Mouse (Mus musculus): ENCODE results near the gene Enox1. TPM values are rescaled to one million over a fixed set of nuclear protein-coding genes. Genes with fewer than 3 reads are reported as not detected.

Enox1 gene
- total RNA-seq, 1 experiment from 2014 or later = 6.7 TPM

GRCm38 (mm10) chr14:77621473-77622264, 465.1 kb downstream of the Enox1 start:
- no peak for DNase-seq

- DNase-seq = no peak
Measured at GRCm38 (mm10) chr14:77626557-77627507, 470.3 kb downstream of the Enox1 start.

GRCm38 (mm10) chr14:77632466-77633171, 476.1 kb downstream of the Enox1 start:
- no peak for DNase-seq

- no peak for DNase-seq
Measured at GRCm38 (mm10) chr14:77633172-77633542, 476.6 kb downstream of the Enox1 start.

GRCm38 (mm10) chr14:77636931-77637330, 480.4 kb downstream of the Enox1 start:
- DNase-seq = no peak

GRCm38 (mm10) chr14:77638148-77638547, 481.6 kb downstream of the Enox1 start:
- no peak for DNase-seq

- no peak for DNase-seq
Measured at GRCm38 (mm10) chr14:77638616-77639015, 482.1 kb downstream of the Enox1 start.

- peak; percentile 29 for DNase-seq
Measured at GRCm38 (mm10) chr14:77639586-77639985, 483.0 kb downstream of the Enox1 start.

GRCm38 (mm10) chr14:77642314-77642713, 485.8 kb downstream of the Enox1 start:
- no peak for DNase-seq

GRCm38 (mm10) chr14:77646196-77646595, 489.6 kb downstream of the Enox1 start:
- no peak for DNase-seq

GRCm38 (mm10) chr14:77647017-77647416, 490.5 kb downstream of the Enox1 start:
- DNase-seq = no peak

GRCm38 (mm10) chr14:77648305-77648704, 491.7 kb downstream of the Enox1 start:
- no peak for DNase-seq

- DNase-seq = no peak
Measured at GRCm38 (mm10) chr14:77658739-77659138, 502.2 kb downstream of the Enox1 start.

- no peak for DNase-seq
Measured at GRCm38 (mm10) chr14:77662273-77662672, 505.7 kb downstream of the Enox1 start.

- DNase-seq = no peak
Measured at GRCm38 (mm10) chr14:77662994-77663393, 506.4 kb downstream of the Enox1 start.

GRCm38 (mm10) chr14:77668096-77668495, 511.5 kb downstream of the Enox1 start:
- DNase-seq = no peak

- no peak for DNase-seq
Measured at GRCm38 (mm10) chr14:77669494-77669893, 512.9 kb downstream of the Enox1 start.

- DNase-seq = peak; percentile 46
Measured at GRCm38 (mm10) chr14:77670945-77671344, 514.4 kb downstream of the Enox1 start.

- no peak for DNase-seq
Measured at GRCm38 (mm10) chr14:77671961-77672360, 515.4 kb downstream of the Enox1 start.

- no peak for DNase-seq
Measured at GRCm38 (mm10) chr14:77673138-77673537, 516.6 kb downstream of the Enox1 start.

- DNase-seq = no peak
Measured at GRCm38 (mm10) chr14:77677951-77678350, 521.4 kb downstream of the Enox1 start.

- DNase-seq = no peak
Measured at GRCm38 (mm10) chr14:77679877-77680276, 523.3 kb downstream of the Enox1 start.

Data from adrenal gland, postnatal 14 days (tissue).